Mouse (Mus musculus) right cerebral cortex, postnatal 25 days (tissue): ENCODE measurements around the gene Ciapin1.
A peak's percentile ranks its signal among the peaks of the same experiment; 100 is the strongest.

Experiments
- DNase-seq: peaks from one replicate; pipeline ENCODE4 v3.0.0; 2022

Ciapin1 gene

DNA sequence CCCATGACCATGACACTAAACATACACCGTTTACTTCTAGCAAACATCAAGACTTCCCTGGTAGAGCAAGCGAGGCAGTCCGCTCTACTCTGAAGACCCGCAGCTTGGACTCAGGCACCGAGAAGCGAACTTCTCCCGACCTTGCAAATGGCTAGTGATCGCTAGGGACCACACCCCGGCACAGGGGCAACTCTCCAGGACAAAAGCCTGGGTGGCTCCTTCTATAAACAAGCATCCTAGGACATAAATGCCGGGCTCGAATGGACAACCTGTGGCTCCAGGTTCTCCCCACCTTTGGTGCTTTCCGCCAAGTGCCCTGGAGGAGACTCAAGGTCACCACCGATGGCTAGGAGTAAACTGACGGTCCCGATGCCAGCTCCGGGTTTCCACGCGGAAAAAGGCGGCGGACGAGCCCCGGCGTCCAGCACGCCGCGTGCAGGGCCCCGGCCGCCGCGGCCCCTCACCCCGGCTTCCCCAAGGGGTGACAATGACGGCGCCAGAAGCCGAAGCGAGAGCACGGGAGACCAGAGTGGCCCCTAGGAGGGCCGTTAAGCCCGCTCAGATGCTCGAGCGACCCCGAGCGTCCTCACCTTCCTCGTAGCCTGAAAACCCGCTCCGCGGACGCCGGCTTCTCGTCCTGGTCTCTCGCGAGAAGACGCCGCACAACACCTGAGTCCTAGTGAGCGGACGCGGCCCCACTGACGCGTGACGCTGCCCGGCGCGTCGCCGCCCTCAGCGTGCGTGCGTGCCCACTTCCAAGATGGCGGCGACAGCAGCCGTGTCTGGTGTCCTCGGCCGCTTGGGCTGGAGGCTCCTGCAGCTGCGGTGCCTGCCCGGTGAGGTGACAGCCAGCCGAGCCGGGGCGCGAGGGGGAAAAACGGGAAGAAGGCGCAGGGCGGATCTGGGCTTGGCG, at the start of gene Ciapin1, which contains the start of gene Coq9:
Gene Ciapin1 (minus strand): TSS at position 697 of the 913 bp plus-strand sequence.
Gene Coq9 (plus strand): TSS at position 660 of the 913 bp plus-strand sequence.
- DNase-seq, result peak; percentile 95

- no peak for DNase-seq
Measured at GRCm38 (mm10) chr8:94880742-94881141, 42.6 kb upstream of the Ciapin1 start.

GRCm38 (mm10) chr8:94876820-94877219, 38.7 kb upstream of the Ciapin1 start:
- no peak for DNase-seq

DNA sequence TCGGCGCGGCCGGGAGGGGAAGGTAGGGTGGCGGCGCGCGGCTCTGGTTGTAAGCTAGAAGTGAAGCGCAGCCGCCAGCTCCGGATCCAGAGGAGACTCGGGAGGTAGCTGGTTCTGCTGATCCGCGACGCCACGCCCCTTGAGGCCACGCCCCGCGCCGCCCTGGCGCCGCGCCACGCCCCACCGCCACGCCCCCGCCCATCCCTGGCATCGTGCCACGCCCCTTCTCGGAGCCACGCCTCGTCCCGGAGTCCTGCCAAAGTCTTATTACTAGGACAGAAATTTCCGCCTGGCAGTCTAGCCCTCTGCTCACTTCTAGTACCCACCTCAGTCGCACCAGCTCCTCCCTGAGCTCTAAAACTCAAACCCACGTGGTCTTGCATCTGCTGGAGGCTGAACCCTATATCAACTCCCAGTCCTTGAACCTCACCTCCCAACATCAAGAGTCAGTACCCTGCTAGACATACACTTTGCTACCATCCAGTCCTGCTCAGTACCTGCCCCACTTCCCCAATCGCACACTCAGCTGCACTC, 38.1 kb upstream of the Ciapin1 start, which contains the start of gene Dok4:
Gene Dok4 (minus strand): TSS at position 134 of the 534 bp plus-strand sequence.
- peak; percentile 59 for DNase-seq

GRCm38 (mm10) chr8:94875871-94876150, 37.7 kb upstream of the Ciapin1 start:
- DNase-seq, result peak; percentile 21

DNA sequence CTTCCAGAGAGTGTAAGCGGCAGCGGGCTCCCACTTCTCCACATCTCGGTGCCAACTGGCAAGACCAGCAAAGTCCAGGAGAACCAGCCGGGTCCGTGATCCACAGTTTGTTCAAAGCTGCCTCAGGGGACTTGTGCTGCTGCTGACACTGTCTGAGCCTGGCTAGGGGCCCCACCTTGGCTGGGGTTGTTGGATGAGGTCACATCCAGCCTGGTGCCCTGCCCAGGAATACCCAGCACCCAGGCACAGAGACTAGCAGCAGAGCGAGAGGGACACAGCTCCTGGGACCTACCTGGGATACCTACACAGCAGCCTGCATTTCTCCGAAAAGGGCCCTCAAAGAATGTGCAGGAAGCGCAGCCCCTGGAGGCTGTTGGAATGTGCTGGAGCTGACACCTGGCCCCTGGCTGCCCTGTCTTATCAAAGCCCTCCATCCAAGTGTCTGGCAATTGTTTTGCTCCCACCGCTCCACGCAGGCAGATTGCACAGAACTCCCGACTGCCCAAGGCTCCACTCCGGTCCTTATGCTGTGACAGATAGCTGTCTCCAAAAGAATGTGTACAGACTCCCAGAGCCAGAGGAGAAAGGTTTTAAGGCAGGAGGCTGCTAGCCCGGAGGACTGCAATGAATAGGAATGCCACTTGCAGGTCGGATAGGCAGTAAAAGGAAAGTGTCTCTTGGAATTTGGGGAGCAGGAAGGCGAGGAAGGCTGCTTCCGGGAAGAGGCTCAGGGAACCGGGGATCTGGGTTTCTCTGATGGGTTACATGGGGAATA, 37.1 kb upstream of the Ciapin1 start:
- no peak for DNase-seq

- DNase-seq, result peak; percentile 65
Measured at GRCm38 (mm10) chr8:94874358-94874757, 36.2 kb upstream of the Ciapin1 start.

DNA sequence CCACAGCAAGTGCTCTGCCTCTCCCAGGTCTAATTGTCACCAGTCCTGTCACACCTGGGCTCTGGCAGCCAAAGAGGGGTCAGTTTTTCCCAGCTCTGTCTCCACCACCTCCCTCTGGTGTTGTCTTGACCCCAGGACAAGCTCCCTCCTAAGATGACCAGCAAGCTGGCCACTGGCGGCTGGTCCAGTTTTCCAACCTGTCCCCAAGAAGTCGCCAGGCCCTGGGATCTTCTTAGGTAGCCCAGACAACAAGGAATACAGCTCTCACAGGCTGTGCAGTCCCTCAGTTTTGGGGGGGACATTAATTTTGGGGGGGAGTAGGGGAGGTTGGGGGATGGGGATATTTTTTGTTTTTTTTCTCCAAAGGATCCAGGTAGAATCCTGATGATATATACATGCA, 34.4 kb upstream of the Ciapin1 start:
- DNase-seq, result no peak

DNA sequence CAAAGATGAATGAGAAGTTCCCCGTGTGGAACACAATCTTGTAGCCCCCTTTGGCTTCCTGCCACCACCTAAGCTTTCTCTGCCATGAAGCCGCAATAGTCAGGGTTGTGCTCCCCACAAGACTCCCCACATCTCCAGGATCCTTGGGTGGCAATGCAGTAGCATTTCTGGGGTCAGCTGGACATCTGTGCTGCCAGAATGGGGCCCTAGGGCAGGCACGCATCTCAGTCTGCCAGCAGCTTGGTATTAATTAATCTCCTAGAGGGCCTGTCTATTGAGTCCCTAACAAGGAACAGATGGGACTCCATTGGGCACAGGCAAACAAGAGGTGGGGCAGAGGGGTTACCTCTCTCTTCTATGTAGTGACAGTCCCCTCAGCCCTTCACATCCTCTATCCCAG, 34.0 kb upstream of the Ciapin1 start:
- DNase-seq, result no peak

- DNase-seq, result peak; percentile 77
Measured at GRCm38 (mm10) chr8:94871108-94871894, 33.1 kb upstream of the Ciapin1 start.

DNA sequence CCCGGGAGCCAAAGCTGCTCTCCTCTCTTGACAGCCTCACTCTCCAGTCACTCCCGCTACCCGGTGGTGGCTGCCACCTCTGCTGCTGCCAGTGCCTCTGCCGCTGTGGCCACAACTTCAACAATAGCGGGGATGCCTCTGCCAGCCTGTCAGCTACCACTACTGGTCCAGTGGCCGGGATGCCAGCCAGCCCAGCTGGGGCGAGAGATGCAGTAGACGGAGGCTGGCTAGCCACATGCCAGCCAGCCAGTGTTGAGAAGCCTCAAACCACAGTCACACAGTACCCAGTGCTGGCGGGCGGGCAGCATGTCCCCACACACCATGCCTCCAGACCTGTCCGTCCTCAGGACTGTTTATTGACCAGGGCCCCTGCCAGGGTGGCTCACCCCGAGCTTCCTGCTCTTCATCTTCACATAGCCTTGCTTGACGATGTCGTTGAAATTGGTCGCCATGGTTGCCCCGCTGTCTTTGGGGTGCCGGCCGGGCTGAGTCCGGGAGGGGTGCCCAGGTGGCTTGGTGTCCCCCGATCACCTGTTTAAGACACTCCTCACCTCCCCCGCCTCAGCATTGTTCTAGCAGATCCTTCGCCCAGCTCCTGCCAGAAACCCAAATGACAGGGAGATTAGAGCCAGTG, 32.4 kb upstream of the Ciapin1 start:
- peak; percentile 70 for DNase-seq

GRCm38 (mm10) chr8:94870003-94870402, 31.8 kb upstream of the Ciapin1 start:
- no peak for DNase-seq

DNA sequence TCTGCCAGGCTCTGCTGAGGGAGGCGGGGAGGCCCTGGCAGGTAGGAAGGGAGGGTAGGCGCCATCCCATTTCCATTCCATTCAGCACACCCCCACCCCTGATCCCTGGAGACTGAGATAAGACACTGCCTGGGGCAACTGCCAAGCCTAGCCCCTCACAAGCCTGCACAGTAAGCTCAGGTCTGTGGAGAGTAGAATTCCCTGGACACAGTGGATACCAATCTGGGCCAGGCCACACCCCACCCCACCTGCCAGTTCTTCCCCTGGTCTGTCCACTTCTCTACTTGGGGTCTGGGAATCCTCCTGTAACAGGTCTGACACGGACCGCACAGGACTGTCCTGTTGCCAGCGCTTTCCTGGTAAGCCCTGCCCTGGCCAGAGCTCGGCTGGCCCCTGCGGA, 31.0 kb upstream of the Ciapin1 start:
- DNase-seq, result no peak

DNA sequence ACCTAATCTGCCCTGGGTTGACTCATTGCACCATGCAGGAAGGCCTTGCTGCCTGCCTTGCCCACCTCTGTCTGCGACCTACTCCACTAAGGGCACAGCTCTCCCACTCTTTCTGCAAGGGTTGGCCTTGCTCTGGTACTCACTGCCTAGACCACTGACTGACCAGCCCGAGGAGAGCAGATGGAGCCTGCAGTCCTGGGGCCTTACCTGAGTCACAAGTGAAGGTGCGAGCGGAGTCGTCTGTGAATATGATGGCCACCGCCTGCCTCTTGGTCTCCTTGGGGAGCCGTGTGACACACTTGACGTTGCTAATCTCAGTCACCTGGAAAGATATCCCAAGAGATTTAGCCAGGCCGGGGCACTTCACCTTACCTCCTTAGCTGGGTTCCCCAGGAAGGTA, 28.8 kb upstream of the Ciapin1 start:
- no peak for DNase-seq

DNA sequence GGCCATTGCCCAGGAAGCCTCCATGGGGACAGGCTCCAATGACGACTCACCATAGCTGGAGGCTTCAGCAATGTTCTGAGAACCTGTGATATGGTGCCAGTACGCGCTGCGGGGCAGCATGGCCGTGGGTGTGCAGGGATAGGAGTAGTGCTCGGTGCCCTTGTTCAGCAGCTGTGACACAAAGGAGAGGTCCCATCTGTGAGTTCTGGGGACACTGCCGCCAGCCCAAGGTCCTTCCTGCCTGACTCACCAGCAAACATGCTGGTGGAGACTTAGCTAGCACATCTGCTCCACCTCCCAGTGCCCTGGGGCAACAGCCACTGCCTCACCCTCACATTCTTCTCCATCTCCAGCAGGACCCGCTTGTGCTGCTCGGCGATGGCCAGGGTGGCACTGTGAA, 27.1 kb upstream of the Ciapin1 start:
- no peak for DNase-seq

DNA sequence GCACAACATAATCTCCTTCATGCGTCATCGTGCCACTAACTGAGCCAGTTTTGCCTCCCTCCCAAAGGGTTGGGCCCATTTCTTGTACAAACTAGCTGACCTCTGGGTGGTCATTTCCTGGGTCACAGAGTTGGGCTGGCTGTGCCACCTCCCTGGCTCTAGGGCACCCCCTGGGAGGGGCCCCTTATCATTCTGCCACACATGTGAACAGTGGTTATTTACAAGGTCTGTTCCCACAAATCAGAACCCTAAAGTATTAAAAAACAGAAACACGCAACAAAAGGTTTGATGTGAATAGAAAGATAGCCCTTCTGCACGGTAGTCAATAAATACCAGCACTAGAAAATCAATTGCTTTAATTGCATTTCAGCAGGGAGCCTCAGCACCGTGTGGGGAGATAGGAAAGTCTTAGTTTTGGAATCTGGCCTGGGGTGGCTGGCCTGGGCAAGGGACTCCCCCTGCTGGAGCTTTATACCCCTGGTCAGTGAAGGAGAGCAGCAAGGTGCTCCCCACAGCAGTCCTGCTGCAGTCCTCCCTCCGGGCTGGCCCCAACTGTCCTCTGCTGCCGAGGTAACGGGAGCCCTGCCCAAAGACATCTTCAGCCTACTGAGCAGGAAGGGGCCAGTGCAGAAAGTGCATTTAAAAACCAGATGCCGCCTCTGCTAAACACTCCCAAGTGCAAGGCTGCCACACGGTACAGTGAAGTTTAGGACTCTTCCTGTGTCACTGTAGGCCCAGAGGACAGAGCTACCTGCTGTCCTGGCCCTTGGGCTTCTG, 25.9 kb upstream of the Ciapin1 start:
- DNase-seq, result no peak

DNA sequence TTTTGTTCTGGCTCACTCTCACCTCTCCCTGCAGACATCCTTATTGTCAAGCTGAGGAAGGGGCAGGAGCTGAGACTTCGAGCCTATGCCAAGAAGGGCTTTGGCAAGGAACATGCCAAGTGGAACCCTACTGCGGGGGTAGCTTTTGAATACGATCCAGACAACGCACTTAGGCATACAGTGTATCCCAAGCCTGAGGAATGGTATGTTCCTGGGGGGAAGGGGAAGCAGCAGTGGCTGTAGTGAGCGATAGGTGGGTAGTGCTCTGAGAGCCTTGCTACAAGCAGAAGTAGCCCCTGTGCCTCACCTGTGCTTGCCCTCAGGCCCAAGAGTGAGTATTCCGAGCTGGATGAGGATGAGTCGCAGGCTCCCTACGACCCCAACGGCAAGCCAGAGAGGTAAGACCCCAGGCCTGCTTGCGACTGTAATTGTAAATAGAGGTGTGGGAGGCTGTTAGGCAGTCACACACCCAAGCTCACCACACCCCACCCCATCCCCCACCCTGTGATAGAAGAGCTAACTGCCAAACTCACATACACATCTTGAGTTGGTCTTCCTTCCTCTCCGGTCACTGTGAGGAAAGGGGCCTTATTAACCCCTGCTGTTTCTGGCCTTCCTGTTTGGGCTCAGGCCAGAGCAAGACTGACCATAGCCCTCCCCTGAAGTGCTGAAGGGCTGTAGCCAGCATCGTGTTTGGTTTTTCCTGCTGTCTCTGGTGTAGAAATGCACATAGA, 24.5 kb upstream of the Ciapin1 start:
- no peak for DNase-seq

DNA sequence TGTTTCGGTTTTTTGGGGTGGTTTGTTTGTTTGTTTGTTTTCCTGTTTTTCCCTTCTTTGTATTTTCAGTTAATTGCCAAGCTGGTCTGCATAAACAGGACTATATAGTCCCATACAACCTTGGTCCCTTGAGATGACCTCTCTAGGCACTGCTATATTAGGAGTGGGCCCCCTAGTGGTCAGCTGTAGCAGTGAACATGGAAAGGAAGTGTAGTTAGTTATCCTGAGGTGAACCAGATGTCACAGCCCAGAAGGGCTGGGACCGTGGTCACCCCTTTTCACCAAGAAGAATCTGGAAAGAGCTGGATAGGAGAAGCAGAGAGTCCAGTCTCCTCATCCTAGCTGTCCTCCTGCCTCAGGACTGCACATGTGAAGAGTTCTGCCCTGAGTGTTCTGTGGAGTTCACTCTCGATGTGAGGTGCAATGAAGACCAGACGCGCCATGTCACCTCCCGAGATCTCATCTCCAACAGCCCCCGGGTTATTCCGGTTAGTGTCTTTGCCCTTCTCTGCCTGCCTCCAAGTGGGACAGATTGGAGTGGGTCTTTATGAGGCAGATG, 23.3 kb upstream of the Ciapin1 start:
- DNase-seq, result peak; percentile 24

GRCm38 (mm10) chr8:94857346-94858173, 19.4 kb upstream of the Ciapin1 start, which contains the start of gene Polr2c:
TSS of gene Polr2c (plus strand) at chr8:94857450.
- DNase-seq, result peak; percentile 88

GRCm38 (mm10) chr8:94857011-94857345, 18.8 kb upstream of the Ciapin1 start:
- DNase-seq, result no peak
